Mouse (Mus musculus) megakaryocyte, embryonic 14.5 days (primary cell): ENCODE results near the gene Tigd4.

Source experiments
- FLI1 ChIP-seq: IDR thresholded peaks from 2 replicates; pipeline ENCODE4 v1.6.1; 2012; ENCODE audit warnings: low read length, inconsistent platforms, mixed read lengths
- GATA1 ChIP-seq: IDR thresholded peaks from 3 replicates; pipeline ENCODE4 v1.6.1; 2012; ENCODE audit warnings: mixed read lengths, low read length, inconsistent platforms, borderline replicate concordance

DNA sequence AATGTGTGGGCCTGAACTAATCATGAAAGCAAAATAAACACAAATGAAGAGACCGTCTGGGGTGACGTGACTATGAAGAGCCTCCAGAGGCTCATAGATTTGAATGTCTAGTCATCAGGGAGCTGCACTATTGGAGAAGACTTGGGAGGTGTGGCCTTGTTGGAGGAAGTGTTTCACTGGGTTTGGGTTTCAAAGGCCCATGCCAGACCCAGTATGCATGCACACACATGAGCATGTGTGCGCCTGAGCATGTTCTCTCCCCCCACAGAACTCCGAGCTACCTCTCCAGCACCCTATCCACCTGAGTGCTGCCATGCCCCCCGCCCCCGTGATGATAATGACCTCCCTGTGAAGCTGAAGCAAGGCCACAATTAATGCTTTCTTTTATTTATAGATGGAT is 23.8 kb upstream of the Tigd4 start:
- TF ChIP-seq GATA1 (no peak), FLI1 (no peak)
